Mouse (Mus musculus) heart, postnatal 25 days (tissue): Measurements from ENCODE around the gene Atrnl1. TPM values are rescaled to one million over a fixed set of nuclear protein-coding genes. Genes with fewer than 3 reads are reported as not detected.
"Not testable (repeated sequence)": the region's sequence is repeated elsewhere in the genome, so short reads cannot be mapped to it uniquely, and the experiment has no call there.

ENCODE experiments used
- DNase-seq: peaks from one replicate; pipeline ENCODE4 v3.0.0; 2022; ENCODE audit warnings: low spot score
- intact Hi-C: fragments of 180-260 bp; cut with DNase I; formaldehyde crosslinking; loops from one replicate; pipeline ENCODE4 v1.15.1; 2025
- total RNA-seq, 2 experiments: library from RNA; stranded (reverse); gene quantifications; 2 replicates each; pipeline ENCODE4 v1.2.3; 2021

Atrnl1 gene
- total RNA-seq, 2 experiments from 2014 or later, result 13.8 to 16.1 TPM

DNA sequence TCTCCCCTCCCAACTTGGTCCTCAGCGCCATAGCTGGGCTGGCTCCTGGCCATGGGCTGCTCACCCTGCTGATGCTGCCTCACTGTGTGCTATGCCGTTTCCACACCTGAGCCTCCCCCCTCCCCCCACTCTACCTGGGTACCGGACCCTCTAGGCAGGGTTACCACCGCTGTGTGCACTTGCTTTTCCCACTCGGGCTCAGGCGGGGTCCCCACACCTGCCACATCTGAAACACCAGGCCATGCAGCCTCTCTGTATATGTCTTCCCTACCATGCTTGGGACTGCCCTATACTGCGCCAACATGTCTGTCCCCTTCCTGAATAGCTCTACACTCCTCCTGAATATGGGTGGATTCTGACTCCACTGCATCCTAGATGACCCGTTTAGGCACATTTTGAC lies 384.2 kb downstream of the Atrnl1 start:
- intact Hi-C loops, result loop anchor here (5.0 kb wide), 1 partner anchor 472 kb away; no protein-coding TSS in a partner anchor
- DNase-seq, result no peak

DNA sequence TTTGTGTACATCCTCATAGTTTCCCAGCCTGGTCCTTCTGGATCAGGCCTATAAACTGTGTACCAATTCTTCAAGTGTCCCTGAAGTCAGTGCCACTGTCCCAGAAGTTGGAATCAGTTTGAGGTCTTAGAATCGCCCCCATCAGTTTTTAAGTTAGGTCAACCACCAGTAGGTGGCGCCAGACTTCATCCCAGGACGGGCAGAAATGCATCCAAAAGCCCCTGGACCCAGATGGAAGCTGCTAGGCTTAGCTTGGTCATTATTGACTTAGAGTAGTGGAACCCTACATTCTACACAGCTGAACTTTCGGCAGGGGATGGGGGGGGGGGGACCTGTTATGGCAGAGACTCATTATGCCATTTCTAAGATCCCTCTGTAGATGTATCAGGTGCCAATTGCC lies 387.1 kb downstream of the Atrnl1 start:
- intact Hi-C loops, result loop anchor here (5.0 kb wide), 1 partner anchor 469 kb away; no protein-coding TSS in a partner anchor
- DNase-seq, result no peak

GRCm38 (mm10) chr19:58011636-58012035 lies 400.8 kb downstream of the Atrnl1 start:
- intact Hi-C loops, result no loop called here

DNA sequence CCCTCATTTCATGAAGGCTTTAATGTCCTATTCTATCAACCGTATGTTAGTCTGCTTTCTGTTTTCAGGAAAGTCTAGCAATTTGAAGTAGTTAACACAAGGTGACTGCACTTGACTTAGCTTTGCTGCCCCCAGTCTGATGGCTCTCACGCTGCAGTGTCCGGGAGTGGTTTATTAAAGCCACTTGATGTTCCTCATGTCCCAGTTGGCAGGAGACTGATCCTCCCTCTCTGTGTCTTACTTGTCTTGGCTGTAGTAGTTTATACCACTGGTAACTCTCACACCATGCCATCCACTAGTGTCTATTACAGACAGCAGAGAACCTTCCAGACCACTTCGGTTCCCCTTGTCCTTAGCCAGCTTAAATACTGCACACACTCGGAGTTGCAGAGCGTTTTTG lies 404.9 kb downstream of the Atrnl1 start:
- intact Hi-C loops, result no loop called here
- no peak for DNase-seq

More at GRCm38 (mm10) chr19:58011636-58012035, 400.8 kb downstream of the Atrnl1 start:
- DNase-seq, result no peak

DNA sequence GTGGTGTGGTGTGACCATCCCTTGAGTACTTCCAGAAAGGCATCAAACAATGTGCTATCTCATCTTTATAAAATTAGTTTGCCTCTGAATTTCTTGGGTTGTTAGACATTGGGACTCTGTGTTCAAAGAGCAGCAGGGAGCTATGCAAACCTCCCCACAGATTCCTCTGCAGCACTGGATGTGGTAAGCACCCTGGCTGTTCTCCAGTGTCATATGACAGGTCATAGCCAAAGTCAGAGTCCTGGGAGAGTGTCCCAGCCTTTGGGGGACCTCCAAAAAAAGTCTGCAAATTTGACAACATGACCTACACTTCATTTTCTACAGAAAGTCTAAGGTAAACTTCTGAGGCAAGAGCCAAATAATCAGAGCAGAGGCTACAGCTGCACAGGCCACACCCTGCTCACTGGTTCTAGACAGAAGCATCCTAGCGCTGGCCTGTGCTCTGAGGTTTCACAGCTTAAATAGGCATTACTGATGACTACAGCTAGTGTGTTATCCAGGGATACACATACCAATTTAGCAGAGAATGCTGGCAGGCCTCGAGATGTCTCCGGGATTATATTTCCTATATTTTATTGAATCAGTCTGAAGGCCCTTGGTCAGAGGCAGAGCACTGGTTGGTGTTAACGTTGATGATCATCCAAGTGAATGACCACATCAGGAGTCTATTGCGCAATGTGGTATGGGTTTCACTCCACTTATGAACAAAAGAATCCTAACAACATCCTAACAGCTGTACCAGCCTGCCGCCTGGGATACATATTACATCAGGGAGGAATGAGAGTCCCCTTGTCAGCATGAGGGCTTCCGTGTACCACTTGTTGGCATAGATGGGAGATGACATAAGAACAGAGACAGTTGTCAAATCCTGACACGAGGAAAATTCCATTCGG lies 406.0 kb downstream of the Atrnl1 start:
- intact Hi-C loops, result no loop called here
- DNase-seq, result peak; percentile 31

GRCm38 (mm10) chr19:58017468-58017867 lies 406.6 kb downstream of the Atrnl1 start:
- no peak for DNase-seq
- intact Hi-C loops, result no loop called here

DNA sequence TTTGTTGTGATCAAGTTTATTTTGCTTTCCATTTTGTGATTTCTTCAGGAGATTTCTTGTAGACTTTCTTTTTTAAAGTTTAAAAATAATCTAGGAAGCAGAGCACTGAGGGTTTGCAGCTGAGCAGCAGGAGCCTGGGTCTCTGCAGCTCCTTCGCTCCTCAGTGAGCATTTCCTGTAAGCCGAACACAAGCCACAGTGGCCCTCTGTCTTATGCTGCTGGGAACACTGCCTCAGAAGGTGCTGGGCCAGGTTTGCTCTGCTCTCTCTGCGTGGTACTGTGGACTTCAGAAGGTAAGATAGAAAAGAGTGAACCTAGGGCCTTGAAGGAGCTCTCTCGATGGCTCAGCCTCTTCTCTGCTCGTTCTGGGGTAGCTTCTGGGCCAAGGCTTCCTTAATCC lies 407.9 kb downstream of the Atrnl1 start:
- intact Hi-C loops, result no loop called here
- no peak for DNase-seq

GRCm38 (mm10) chr19:58021514-58022284 lies 410.9 kb downstream of the Atrnl1 start:
- intact Hi-C loops, result no loop called here
- DNase-seq, result no peak

DNA sequence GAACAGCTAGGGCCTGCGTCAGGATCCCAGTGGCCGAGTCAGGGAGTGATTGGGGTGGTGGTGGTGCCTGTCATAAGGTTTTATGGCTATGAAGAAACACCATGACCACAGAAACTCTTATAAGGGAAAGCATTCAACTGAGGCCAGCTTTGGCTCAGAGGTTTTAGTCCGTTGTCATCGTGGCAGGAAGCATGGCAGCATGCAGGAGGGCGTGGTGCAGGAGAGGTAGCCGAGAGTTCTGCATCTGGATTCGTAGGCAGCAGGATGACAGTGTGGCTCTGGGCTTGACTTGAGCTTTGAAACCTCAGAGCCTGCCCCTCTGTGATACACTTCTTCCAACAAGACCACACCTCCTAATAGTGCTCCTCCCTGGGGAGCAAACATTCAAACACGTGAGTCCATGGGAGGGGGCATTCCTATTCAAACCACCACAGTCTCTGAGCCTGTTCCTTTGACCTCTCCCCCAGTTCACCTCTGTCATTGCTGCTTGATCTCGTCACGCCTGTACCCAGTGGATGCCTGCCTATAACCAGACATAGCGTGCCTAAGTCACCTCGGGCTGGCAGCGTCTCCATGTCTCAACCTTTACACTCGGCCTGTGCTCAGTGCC lies 412.5 kb downstream of the Atrnl1 start:
- no peak for DNase-seq
- intact Hi-C loops, result no loop called here

GRCm38 (mm10) chr19:58025053-58025452 lies 414.2 kb downstream of the Atrnl1 start:
- intact Hi-C loops, result no loop called here
- no peak for DNase-seq

- DNase-seq, result no peak
- intact Hi-C loops, result no loop called here
Observed at GRCm38 (mm10) chr19:58029661-58030060, 418.8 kb downstream of the Atrnl1 start.

DNA sequence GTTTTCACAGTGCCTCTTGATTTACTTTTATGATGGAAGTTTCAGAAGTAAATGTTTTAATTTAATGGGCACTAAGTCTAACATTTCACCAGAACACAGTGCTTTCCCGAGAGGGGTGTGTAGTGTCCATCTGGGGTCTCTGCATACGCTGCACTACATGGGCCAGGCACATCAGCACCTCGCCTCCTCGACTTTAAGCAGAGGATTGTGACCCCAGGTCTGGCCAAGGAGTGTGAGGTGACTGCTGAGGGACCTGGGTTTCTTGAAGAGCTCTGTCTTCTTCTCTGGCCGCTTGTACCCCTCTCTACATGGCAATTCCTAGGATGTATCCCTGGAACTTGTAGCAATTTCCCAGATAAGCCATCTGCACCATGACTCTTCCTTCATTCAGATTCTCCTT lies 422.4 kb downstream of the Atrnl1 start:
- no peak for DNase-seq
- intact Hi-C loops, result no loop called here

DNA sequence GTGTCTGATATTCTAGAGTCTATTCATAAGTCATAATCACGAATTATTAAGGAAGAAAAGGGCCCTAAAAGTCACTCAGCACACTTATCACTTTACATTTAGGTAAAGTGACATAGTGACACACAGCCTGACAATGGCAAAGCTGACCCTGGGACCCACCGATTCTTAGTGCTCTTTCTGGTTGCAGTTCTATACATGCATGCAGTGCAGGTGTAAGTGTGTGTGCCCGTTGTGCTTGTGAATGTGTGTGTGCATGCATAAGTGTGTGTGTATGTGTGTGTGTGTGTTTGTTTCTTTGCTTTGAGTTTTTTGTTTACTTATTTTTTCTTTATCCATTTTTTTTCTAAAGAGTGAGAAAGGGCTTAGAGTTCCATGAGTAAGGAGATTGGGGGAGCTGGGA lies 425.3 kb downstream of the Atrnl1 start:
- intact Hi-C loops, result no loop called here

DNA sequence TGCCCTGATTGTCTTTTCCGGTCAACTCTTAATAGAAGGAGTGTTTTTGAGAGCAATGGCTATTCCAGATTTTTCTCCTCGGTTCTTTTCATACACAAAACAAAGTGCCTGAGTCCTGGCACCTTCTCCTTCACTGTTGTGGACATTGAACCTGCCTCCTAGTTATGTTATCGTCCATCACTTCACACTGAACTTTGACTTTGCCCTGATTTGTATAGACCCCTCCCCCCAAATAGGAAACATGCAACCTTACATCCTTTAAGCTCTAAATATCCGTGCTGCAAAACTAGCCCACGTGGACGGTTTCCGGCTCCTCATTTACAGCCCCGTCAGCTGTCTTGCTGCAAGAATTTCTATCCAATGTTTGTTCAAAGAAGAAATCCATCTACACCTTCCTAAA lies 432.3 kb downstream of the Atrnl1 start:
- DNase-seq, result no peak
- intact Hi-C loops, result no loop called here

More for the DNA sequence above, 425.3 kb downstream of the Atrnl1 start:
- no peak for DNase-seq

DNA sequence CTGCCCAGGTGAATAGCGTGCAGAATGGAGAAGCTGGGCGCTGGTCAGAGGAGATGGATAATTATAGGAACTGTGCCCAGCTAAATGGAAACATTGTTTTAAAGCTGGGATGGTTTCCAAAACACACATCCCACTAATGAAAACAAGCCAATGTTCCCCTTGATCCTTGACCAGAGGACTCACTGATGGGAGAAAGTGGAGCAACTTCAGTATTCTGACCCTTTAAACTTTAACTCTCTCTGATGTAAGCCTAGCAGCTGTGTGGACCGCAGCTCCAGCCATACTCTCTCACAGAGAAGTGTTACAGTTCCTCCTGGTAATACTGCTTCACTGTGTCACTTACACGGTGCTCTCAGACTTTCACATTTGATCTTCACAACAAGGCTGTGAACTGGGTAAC lies 432.7 kb downstream of the Atrnl1 start:
- no peak for DNase-seq
- intact Hi-C loops, result no loop called here

GRCm38 (mm10) chr19:58044816-58045215 lies 434.0 kb downstream of the Atrnl1 start:
- intact Hi-C loops, result no loop called here
- DNase-seq, result no peak

DNA sequence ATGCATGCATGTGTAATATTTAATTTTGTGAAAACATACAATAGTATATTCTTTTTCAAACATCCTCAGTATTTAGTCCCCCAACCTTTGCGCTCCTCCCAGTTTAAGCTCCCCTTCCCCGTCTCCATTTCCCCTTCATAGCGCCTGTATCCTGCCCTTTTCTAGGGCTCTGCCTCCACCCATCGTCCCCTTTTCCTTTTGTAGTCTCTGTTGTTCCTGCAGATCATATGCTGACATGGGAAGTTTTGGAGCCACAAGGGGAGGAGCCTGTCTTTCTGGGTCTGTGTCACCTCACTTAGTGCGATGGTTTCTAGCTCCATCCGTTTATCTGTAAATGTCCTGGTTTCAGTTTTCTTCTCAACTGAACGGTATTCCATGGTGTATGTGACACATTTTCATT lies 435.8 kb downstream of the Atrnl1 start:
- intact Hi-C loops, result no loop called here
- DNase-seq, result no peak

GRCm38 (mm10) chr19:58050410-58050809 lies 439.6 kb downstream of the Atrnl1 start:
- intact Hi-C loops, DNase-seq: not testable (repeated sequence)

DNA sequence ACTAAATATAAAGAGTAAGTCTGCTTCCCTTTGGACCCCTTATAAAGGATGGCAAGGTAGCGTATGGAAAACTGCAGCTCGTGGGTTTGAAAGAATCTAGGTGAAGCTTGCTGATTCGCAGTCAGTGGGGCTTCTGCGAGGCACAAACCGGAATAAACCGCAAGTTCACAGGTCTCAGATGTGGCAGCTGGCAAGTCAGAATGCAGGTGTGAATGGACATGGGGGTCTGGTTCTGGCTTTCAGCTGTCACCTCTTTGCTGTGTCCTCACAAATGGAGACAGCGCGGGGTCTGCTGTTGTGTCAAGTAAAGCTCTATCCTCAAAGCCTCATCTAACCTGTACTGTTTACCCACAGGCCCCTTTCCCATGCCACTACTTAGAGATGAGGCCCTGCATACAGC lies 440.2 kb downstream of the Atrnl1 start:
- DNase-seq, result no peak
- intact Hi-C loops, result no loop called here

DNA sequence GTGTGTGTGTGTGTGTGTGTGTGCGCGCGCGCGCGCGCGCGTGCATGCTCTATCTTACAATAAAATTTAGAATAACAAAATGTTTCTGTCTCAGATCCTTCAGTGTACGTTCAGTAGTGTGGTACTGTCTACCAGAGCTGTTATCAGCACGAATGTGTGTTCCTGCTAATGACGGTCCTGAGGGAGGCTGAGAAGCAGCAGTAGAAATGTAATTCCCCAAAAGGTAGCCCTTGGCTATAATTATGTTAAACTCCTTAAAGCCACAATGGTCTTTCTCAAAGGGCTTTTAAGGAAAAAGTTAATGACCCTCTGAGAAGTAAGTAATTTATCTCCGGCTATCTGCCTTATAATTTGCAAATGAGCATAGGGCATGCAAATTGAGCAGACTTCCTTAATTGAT lies 441.1 kb downstream of the Atrnl1 start:
- no peak for DNase-seq
- intact Hi-C loops, result no loop called here
